Mouse (Mus musculus): Measurements from ENCODE around the gene Chst15.

- TF ChIP-seq CTCF (conservative IDR thresholded peaks at IDR 0.05; ENCODE audit: low read length) (no peak), NANOG (IDR thresholded peaks at IDR 0.05; ENCODE audit: borderline replicate concordance, low read length) (no peak)
These were observed 80.2 kb downstream of the Chst15 start for GRCm38 (mm10) chr7:132236789-132237188.

All from E14TG2a.4 (cell line).